ENCODE assay signal across 22 mouse cellular contexts in genomic region chr6:32252168-32252567, GRCm38 (mm10).
DNase-seq lines count a peak whose midpoint lies in the region; ATAC-seq lines count a peak whose summit lies in the region.
"Had no signal": no experiment of that assay in that cellular context is flagged by ENCODE, and none has a peak within 500 bp of the region (broad histone marks: within the 10 kb centered on the region; RNA-seq: fewer than 3 reads in every experiment).

No protein-coding gene starts in this region.

- H3K9ac ChIP-seq in embryonic facial prominence, embryonic 14.5 days (ENCODE audit: low read depth, low read length): no peak overlapping the region
- no peak overlapping the region for H3K9ac ChIP-seq in midbrain, embryonic 14.5 days (replicated peaks; ENCODE audit: low read length)
- no peak overlapping the region for H3K9ac ChIP-seq in liver, embryonic 11.5 days (ENCODE audit: low read depth, low read length)
- H3K9ac ChIP-seq: heart, embryonic 12.5 days; liver, embryonic 13.5 days; lung, embryonic 14.5 days had no signal

- no peak for ATAC-seq in embryonic facial prominence, embryonic 14.5 days (ENCODE audit: low read depth)
- ATAC-seq in midbrain, embryonic 14.5 days (ENCODE audit: low FRiP score, low TSS enrichment): no peak
- ATAC-seq in liver, embryonic 11.5 days (replicated peaks; ENCODE audit: low FRiP score): no peak
- ATAC-seq: Patski had no signal

- no peaks in the 10 kb centered on the region for H3K27me3 ChIP-seq in embryonic facial prominence, embryonic 14.5 days (replicated peaks; ENCODE audit: control insufficient read depth, insufficient read depth, low read length)
- no peaks in the 10 kb centered on the region for H3K27me3 ChIP-seq in embryonic facial prominence, embryonic 10.5 days (replicated peaks; ENCODE audit: low read depth, poor library complexity, severe bottlenecking)
- H3K27me3 ChIP-seq in midbrain, embryonic 14.5 days (ENCODE audit: control insufficient read depth, insufficient read depth, low read length): no peaks in the 10 kb centered on the region
- no peaks in the 10 kb centered on the region for H3K27me3 ChIP-seq in midbrain, embryonic 10.5 days (ENCODE audit: low read depth, poor library complexity, severe bottlenecking)
- no peaks in the 10 kb centered on the region for H3K27me3 ChIP-seq in liver, embryonic 11.5 days (replicated peaks; ENCODE audit: control insufficient read depth, insufficient read depth, low read length)
- H3K27me3 ChIP-seq: heart, embryonic 12.5 days; liver, embryonic 13.5 days; Patski had no signal

- peak; percentile 13 for DNase-seq in embryonic facial prominence, embryonic 14.5 days (ENCODE audit: low spot score)
- no peak for DNase-seq in embryonic facial prominence, embryonic 10.5 days (ENCODE audit: low spot score)
- DNase-seq in midbrain, embryonic 14.5 days: peak; percentile 41
- DNase-seq in midbrain, embryonic 10.5 days (ENCODE audit: low spot score): no peak
- DNase-seq in forelimb bud, embryonic 11.5 days (ENCODE audit: low read depth, low spot score): peak; percentile 20
- DNase-seq in retina, postnatal 1 day: peak; percentile 71
- DNase-seq in liver, embryonic 11.5 days (ENCODE audit: low spot score): no peak
- no peak for DNase-seq in thymus, postnatal 0 days (ENCODE audit: low spot score)
- DNase-seq: adrenal gland, adult 8-10 months; cerebellum, postnatal 36 days; gastrocnemius, postnatal 10 days; heart, adult 11 months; kidney, adult 9 months; kidney, postnatal 36 days; left cerebral cortex, postnatal 4 days; liver, embryonic 13.5 days; lung, embryonic 14.5 days; lung, postnatal 36 days; thymus, postnatal 14 days had no signal

- no peaks in the 10 kb centered on the region for H3K4me1 ChIP-seq in embryonic facial prominence, embryonic 14.5 days (ENCODE audit: control insufficient read depth, insufficient read depth, low read length)
- no peaks in the 10 kb centered on the region for H3K4me1 ChIP-seq in embryonic facial prominence, embryonic 10.5 days
- H3K4me1 ChIP-seq in midbrain, embryonic 14.5 days (ENCODE audit: control insufficient read depth, insufficient read depth, low read length): no peaks in the 10 kb centered on the region
- H3K4me1 ChIP-seq in midbrain, embryonic 10.5 days: no peaks in the 10 kb centered on the region
- no peaks in the 10 kb centered on the region for H3K4me1 ChIP-seq in liver, embryonic 11.5 days (replicated peaks; ENCODE audit: control insufficient read depth, insufficient read depth, low read length)
- H3K4me1 ChIP-seq: liver, embryonic 13.5 days had no signal

- H3K9me3 ChIP-seq in embryonic facial prominence, embryonic 14.5 days (ENCODE audit: control insufficient read depth, low read length): no peaks in the 10 kb centered on the region
- no peaks in the 10 kb centered on the region for H3K9me3 ChIP-seq in embryonic facial prominence, embryonic 10.5 days
- H3K9me3 ChIP-seq in midbrain, embryonic 14.5 days (ENCODE audit: control insufficient read depth, low read length): no peaks in the 10 kb centered on the region
- H3K9me3 ChIP-seq in midbrain, embryonic 10.5 days (replicated peaks): no peaks in the 10 kb centered on the region
- no peaks in the 10 kb centered on the region for H3K9me3 ChIP-seq in liver, embryonic 11.5 days (ENCODE audit: control insufficient read depth, low read length)
- H3K9me3 ChIP-seq: heart, embryonic 12.5 days; liver, embryonic 13.5 days had no signal

- H3K4me3 ChIP-seq in embryonic facial prominence, embryonic 14.5 days (ENCODE audit: low read depth, low read length): no peak overlapping the region
- no peak overlapping the region for H3K4me3 ChIP-seq in embryonic facial prominence, embryonic 10.5 days
- H3K4me3 ChIP-seq in midbrain, embryonic 14.5 days (replicated peaks; ENCODE audit: low read depth, low read length): no peak overlapping the region
- H3K4me3 ChIP-seq in midbrain, embryonic 10.5 days: no peak overlapping the region
- H3K4me3 ChIP-seq in liver, embryonic 11.5 days (ENCODE audit: low read depth, low read length): no peak overlapping the region
- H3K4me3 ChIP-seq: heart, embryonic 12.5 days; left cerebral cortex, adult 2 months; liver, embryonic 13.5 days had no signal

- H3K36me3 ChIP-seq in embryonic facial prominence, embryonic 14.5 days (ENCODE audit: control insufficient read depth, insufficient read depth, low read length): no peaks in the 10 kb centered on the region
- H3K36me3 ChIP-seq in embryonic facial prominence, embryonic 10.5 days (replicated peaks): no peaks in the 10 kb centered on the region
- H3K36me3 ChIP-seq in midbrain, embryonic 14.5 days (ENCODE audit: control insufficient read depth, insufficient read depth, low read length): no peaks in the 10 kb centered on the region
- H3K36me3 ChIP-seq in midbrain, embryonic 10.5 days: no peaks in the 10 kb centered on the region
- no peaks in the 10 kb centered on the region for H3K36me3 ChIP-seq in liver, embryonic 11.5 days (ENCODE audit: control insufficient read depth, insufficient read depth, low read length)
- H3K36me3 ChIP-seq: heart, embryonic 12.5 days; liver, embryonic 13.5 days had no signal

- H3K27ac ChIP-seq in embryonic facial prominence, embryonic 14.5 days (replicated peaks; ENCODE audit: low read depth, low read length): no peak overlapping the region
- H3K27ac ChIP-seq in embryonic facial prominence, embryonic 10.5 days (replicated peaks): no peak overlapping the region
- H3K27ac ChIP-seq in midbrain, embryonic 14.5 days (replicated peaks; ENCODE audit: low read depth, low read length): no peak overlapping the region
- H3K27ac ChIP-seq in midbrain, embryonic 10.5 days (replicated peaks): no peak overlapping the region
- H3K27ac ChIP-seq in liver, embryonic 11.5 days (ENCODE audit: low read depth, low read length): no peak overlapping the region
- H3K27ac ChIP-seq: left cerebral cortex, adult 2 months; liver, embryonic 13.5 days had no signal

- no peak overlapping the region for H3K4me2 ChIP-seq in embryonic facial prominence, embryonic 14.5 days (ENCODE audit: low read depth, low read length)
- H3K4me2 ChIP-seq in midbrain, embryonic 14.5 days (ENCODE audit: low read length): no peak overlapping the region
- H3K4me2 ChIP-seq in liver, embryonic 11.5 days: no peak overlapping the region
- H3K4me2 ChIP-seq: heart, embryonic 12.5 days; liver, embryonic 13.5 days; lung, embryonic 14.5 days had no signal

- 76% methylated on average over 7 of the region's 7 CpGs for WGBS in embryonic facial prominence, embryonic 14.5 days
- 85% methylated on average over 7 of the region's 7 CpGs for WGBS in embryonic facial prominence, embryonic 10.5 days
- 73% methylated on average over 7 of the region's 7 CpGs for WGBS in midbrain, embryonic 14.5 days
- 92% methylated on average over 7 of the region's 7 CpGs for WGBS in midbrain, embryonic 10.5 days
- WGBS in liver, embryonic 11.5 days: 76% methylated on average over 7 of the region's 7 CpGs

Comparison
In these comparisons a context has a peak if more than half of its experiments do, and no peak if none do; other contexts are left out.
1. DNase-seq: peak in embryonic facial prominence, embryonic 14.5 days (single experiment), midbrain, embryonic 14.5 days (single experiment), forelimb bud, embryonic 11.5 days (single experiment) and retina, postnatal 1 day (single experiment); none in embryonic facial prominence, embryonic 10.5 days (single experiment), midbrain, embryonic 10.5 days (single experiment), liver, embryonic 11.5 days (single experiment) and thymus, postnatal 0 days (single experiment).